Mouse (Mus musculus) CD4-positive, CD25-positive, alpha-beta regulatory T cell, adult 4 months (primary cell): Measurements from ENCODE around the gene Cep126. TPM values are rescaled to one million over a fixed set of nuclear protein-coding genes. Genes with fewer than 3 reads are reported as not detected.

Experiments
- ATAC-seq: one replicate; pipeline ENCODE4 v1.8.0; 2017
- polyA plus RNA-seq, 2 experiments: library from polyadenylated mRNA; unstranded; fragments of 100-300 nt; shearing (Covaris generic); gene quantifications; one replicate each; pipeline ENCODE4 v1.2.1; 2017

Gene Cep126
- polyA plus RNA-seq: not detected

- peak; percentile 80 for ATAC-seq
Measured at GRCm38 (mm10) chr9:8134117-8134574, at the start of gene Cep126. TSS of gene Cep126 (minus strand) at chr9:8134294.

- ATAC-seq: no peak
Measured at GRCm38 (mm10) chr9:8179554-8179953, 45.5 kb upstream of the Cep126 start.

GRCm38 (mm10) chr9:8177099-8177498, 43.0 kb upstream of the Cep126 start:
- ATAC-seq: no peak

- ATAC-seq: no peak
Measured at GRCm38 (mm10) chr9:8157011-8157410, 22.9 kb upstream of the Cep126 start.

GRCm38 (mm10) chr9:8139501-8139900, 5.4 kb upstream of the Cep126 start:
- ATAC-seq: no peak

- peak; percentile 43 for ATAC-seq
Measured at GRCm38 (mm10) chr9:8133586-8134115, 443 bp downstream of the Cep126 start.

- no peak for ATAC-seq
Measured at GRCm38 (mm10) chr9:8123495-8123894, 10.6 kb downstream of the Cep126 start.

GRCm38 (mm10) chr9:8114516-8114915, 19.6 kb downstream of the Cep126 start:
- no peak for ATAC-seq

GRCm38 (mm10) chr9:8103050-8103449, 31.0 kb downstream of the Cep126 start:
- no peak for ATAC-seq

- ATAC-seq: no peak
Measured at GRCm38 (mm10) chr9:8100962-8101361, 33.1 kb downstream of the Cep126 start.

GRCm38 (mm10) chr9:8078882-8079281, 55.2 kb downstream of the Cep126 start:
- ATAC-seq: no peak

- no peak for ATAC-seq
Measured at GRCm38 (mm10) chr9:8074345-8074744, 59.7 kb downstream of the Cep126 start.

- ATAC-seq: no peak
Measured at GRCm38 (mm10) chr9:8073203-8073755, 60.8 kb downstream of the Cep126 start.

GRCm38 (mm10) chr9:8059636-8060035, 74.5 kb downstream of the Cep126 start:
- ATAC-seq: no peak

GRCm38 (mm10) chr9:8054831-8055230, 79.3 kb downstream of the Cep126 start:
- no peak for ATAC-seq

GRCm38 (mm10) chr9:8043044-8043387, 91.1 kb downstream of the Cep126 start:
- ATAC-seq: peak; percentile 63

GRCm38 (mm10) chr9:8042338-8043043, 91.6 kb downstream of the Cep126 start, which contains the start of gene Cfap300:
TSS of gene Cfap300 (minus strand) at chr9:8042823.
- ATAC-seq: peak; percentile 94

GRCm38 (mm10) chr9:8035546-8035945, 98.5 kb downstream of the Cep126 start:
- no peak for ATAC-seq

- ATAC-seq: no peak
Measured at GRCm38 (mm10) chr9:8035091-8035490, 99.0 kb downstream of the Cep126 start.

- no peak for ATAC-seq
Measured at GRCm38 (mm10) chr9:8034143-8034542, 100.0 kb downstream of the Cep126 start.

GRCm38 (mm10) chr9:8032847-8033246, 101.2 kb downstream of the Cep126 start:
- ATAC-seq: no peak
